Mouse (Mus musculus) forebrain, embryonic 10.5 days (tissue): ENCODE measurements around the gene Crip2. TPM values are rescaled to one million over a fixed set of nuclear protein-coding genes. Genes with fewer than 3 reads are reported as not detected.

Source experiments
- DNase-seq: peaks from one replicate; pipeline ENCODE4 v3.0.0-alpha.2; 2017; ENCODE audit warnings: low spot score; ENCODE audit errors: extremely low spot score
- H3K27ac ChIP-seq: fragments of 300-500 bp; sonication (generic); 2 replicates; pipeline ENCODE4 v1.5.1; 2016; ENCODE audit warnings: mild to moderate bottlenecking
- H3K27me3 ChIP-seq: fragments of 300-500 bp; sonication (generic); 2 replicates; pipeline ENCODE4 v1.6.1; 2016; ENCODE audit warnings: mild to moderate bottlenecking; ENCODE audit not compliant: poor library complexity, severe bottlenecking
- H3K36me3 ChIP-seq: fragments of 300-500 bp; sonication (generic); replicated peaks from 2 replicates; pipeline ENCODE4 v1.6.1; 2016; ENCODE audit warnings: mild to moderate bottlenecking, moderate library complexity
- H3K4me1 ChIP-seq: fragments of 300-500 bp; sonication (generic); 2 replicates; pipeline ENCODE4 v1.6.1; 2016
- H3K4me3 ChIP-seq: fragments of 300-500 bp; sonication (generic); 2 replicates; pipeline ENCODE4 v1.5.1; 2016; ENCODE audit warnings: mild to moderate bottlenecking, moderate library complexity
- H3K9me3 ChIP-seq: fragments of 300-500 bp; sonication (generic); 2 replicates; pipeline ENCODE4 v1.6.1; 2016; ENCODE audit warnings: mild to moderate bottlenecking, moderate library complexity
- WGBS: fragments of 180-500 bp; shearing (Covaris S2); methylation state at CpG from one replicate; pipeline ENCODE4 v1.1.7; 2016; 5-methylcytosine and 5-hydroxymethylcytosine counted together
- polyA plus RNA-seq: library from polyadenylated mRNA; unstranded; fragments of >200 nt; fragmentation: Nextera tagmentation; extraction: Ambion mirVana; gene quantifications from 2 replicates; pipeline ENCODE4 v1.2.1, GENCODE M21; 2016

The Crip2 gene
- polyA plus RNA-seq, 1 experiment from 2014 or later, result 182 TPM

GRCm38 (mm10) chr12:113153971-113154370 is 13.9 kb downstream of the Crip2 start:
- H3K27ac ChIP-seq, result no peak overlapping the region
- H3K4me1 ChIP-seq, result peaks cover 57% of the 10 kb centered on the region
- H3K9me3 ChIP-seq, result no peaks in the 10 kb centered on the region
- no peak for DNase-seq
- H3K36me3 ChIP-seq, result peaks cover 12% of the 10 kb centered on the region
- WGBS, result 91% methylated on average over 7 of the region's 7 CpGs
- peaks cover 61% of the 10 kb centered on the region for H3K27me3 ChIP-seq
- H3K4me3 ChIP-seq, result no peak overlapping the region

- no peak for DNase-seq
- WGBS, result 80% methylated on average over 6 of the region's 6 CpGs
- Histone ChIP-seq H3K27ac (peak overlapping the region; percentile 87; the same call in 1 of the 2 replicates), H3K9me3 (no peaks in the 10 kb centered on the region), H3K36me3 (peaks cover 19% of the 10 kb centered on the region), H3K27me3 (peaks cover 53% of the 10 kb centered on the region), H3K4me1 (peaks cover 51% of the 10 kb centered on the region), H3K4me3 (peak overlapping the region; percentile 80; the same call in 1 of the 2 replicates)
These were observed 14.7 kb downstream of the Crip2 start for GRCm38 (mm10) chr12:113154747-113155075.

DNA sequence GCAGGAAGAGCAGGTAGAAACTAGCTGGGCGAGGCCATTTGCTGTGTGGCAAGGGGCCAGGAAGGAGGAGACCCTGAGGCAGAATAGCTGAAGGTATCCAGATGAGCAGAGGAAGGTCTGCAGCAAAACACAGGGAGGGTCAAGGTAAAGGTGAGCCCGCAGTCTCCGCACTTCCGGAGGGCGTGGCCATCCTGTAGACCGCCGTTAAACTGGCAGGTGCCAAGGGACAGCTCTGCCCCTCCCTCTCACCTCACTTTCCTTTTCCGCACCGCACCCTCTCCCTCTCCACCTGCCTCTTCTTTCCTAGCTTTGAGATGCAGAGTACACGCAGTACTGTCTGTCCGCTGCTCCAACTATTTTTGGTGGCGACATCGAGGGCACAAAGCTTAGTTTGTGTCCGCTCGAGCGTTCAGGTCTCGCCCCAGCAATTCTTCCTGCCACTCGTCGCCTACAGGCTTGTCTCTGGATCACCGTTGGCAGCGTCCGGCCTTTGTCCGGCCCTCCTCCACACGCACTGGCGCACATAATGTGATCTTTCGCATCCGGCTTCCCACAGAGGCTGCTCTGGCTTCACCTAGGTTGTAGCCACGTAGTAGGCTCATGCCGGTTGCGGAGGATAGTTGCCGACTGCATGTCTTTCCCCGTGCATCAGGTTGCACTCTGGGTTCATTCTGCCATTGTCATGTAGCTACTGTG is 15.2 kb downstream of the Crip2 start:
- H3K27me3 ChIP-seq, result peaks cover 48% of the 10 kb centered on the region
- H3K36me3 ChIP-seq, result peaks cover 25% of the 10 kb centered on the region
- WGBS, result 5% methylated on average over 32 of the region's 32 CpGs
- DNase-seq, result peak; percentile 59
- H3K4me1 ChIP-seq, result peaks cover 51% of the 10 kb centered on the region
- peak overlapping the region; percentile 87 for H3K27ac ChIP-seq
- H3K9me3 ChIP-seq, result no peaks in the 10 kb centered on the region
- H3K4me3 ChIP-seq, result peak overlapping the region; percentile 80

GRCm38 (mm10) chr12:113155887-113156539 is 16.0 kb downstream of the Crip2 start, which contains the start of gene Tedc1:
TSS of gene Tedc1 (plus strand) at chr12:113156421.
- DNase-seq, result peak; percentile 99
- H3K4me3 ChIP-seq, result peak within 1 kb of the TSS; percentile 80
- H3K9me3 ChIP-seq, result no peaks in the 10 kb centered on the region
- WGBS, result under 1% methylated on average over 46 of the region's 46 CpGs
- peaks cover 48% of the 10 kb centered on the region for H3K4me1 ChIP-seq
- peaks cover 40% of the 10 kb centered on the region for H3K27me3 ChIP-seq
- H3K27ac ChIP-seq, result peak within 1 kb of the TSS; percentile 87
- H3K36me3 ChIP-seq, result peaks cover 32% of the 10 kb centered on the region

DNA sequence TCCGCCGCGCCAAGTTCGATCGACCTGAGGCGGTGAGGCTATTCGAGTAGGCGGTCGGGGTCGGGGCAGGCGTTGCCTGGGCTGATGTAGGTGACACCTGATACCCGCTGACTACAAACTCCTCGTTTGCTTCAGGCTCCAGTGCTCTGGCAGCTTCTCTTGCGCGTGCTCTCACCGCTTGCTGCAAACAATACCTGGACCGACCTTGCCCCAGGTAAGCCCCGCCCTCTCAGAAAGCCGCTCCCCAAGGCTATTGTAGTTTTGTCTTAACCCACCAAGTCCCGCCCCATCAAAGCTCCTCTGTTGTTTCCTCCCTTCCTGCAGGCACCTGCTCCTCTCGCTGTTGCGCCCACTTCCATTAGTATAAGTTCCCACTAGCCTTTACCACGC is 16.5 kb downstream of the Crip2 start:
- no peak for DNase-seq
- peaks cover 38% of the 10 kb centered on the region for H3K36me3 ChIP-seq
- peaks cover 35% of the 10 kb centered on the region for H3K27me3 ChIP-seq
- WGBS, result under 1% methylated on average over 23 of the region's 23 CpGs
- H3K4me1 ChIP-seq, result peaks cover 43% of the 10 kb centered on the region
- no peaks in the 10 kb centered on the region for H3K9me3 ChIP-seq
- peak overlapping the region; percentile 80 for H3K4me3 ChIP-seq
- H3K27ac ChIP-seq, result peak overlapping the region; percentile 87

- Histone ChIP-seq H3K36me3 (peaks cover 42% of the 10 kb centered on the region), H3K27me3 (peaks cover 32% of the 10 kb centered on the region), H3K4me3 (peak overlapping the region; percentile 80), H3K9me3 (no peaks in the 10 kb centered on the region), H3K4me1 (peaks cover 38% of the 10 kb centered on the region), H3K27ac (peak overlapping the region; percentile 87)
- WGBS, result 43% methylated on average over 8 of the region's 8 CpGs
- no peak for DNase-seq
These were observed 17.0 kb downstream of the Crip2 start for GRCm38 (mm10) chr12:113157002-113157401.

- WGBS, result 93% methylated on average over 8 of the region's 8 CpGs
- Histone ChIP-seq H3K27ac (no peak overlapping the region), H3K9me3 (no peaks in the 10 kb centered on the region), H3K36me3 (peaks cover 47% of the 10 kb centered on the region), H3K27me3 (peaks cover 27% of the 10 kb centered on the region), H3K4me3 (peak overlapping the region; percentile 80), H3K4me1 (peaks cover 33% of the 10 kb centered on the region)
- DNase-seq, result no peak
These were observed 17.5 kb downstream of the Crip2 start for GRCm38 (mm10) chr12:113157521-113157920.

- WGBS, result 94% methylated on average over 8 of the region's 8 CpGs
These were observed 17.9 kb downstream of the Crip2 start for GRCm38 (mm10) chr12:113157971-113158370.

DNA sequence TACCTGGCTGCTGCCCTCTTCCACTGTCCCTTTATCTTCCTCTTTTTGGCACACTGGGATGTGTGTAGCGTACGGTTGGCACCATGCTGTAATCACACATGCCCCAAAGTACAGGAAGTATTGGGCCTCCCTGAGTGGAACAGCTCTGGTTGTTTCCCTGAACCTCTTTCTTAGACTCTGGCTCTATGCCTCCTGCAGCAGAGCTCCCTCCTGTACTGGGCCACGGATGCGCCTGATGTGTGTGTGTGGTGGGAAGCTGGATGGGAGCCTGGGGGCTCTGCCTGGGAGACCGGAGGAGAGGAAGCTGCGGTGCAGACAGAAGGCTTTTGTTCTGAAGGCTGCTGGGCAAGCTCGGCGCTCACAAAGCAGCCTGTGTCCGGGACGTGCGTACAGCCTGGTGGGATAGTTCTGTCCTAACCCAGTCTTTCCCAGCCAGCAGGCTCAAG is 23.5 kb downstream of the Crip2 start:
- 74% methylated on average over 11 of the region's 11 CpGs for WGBS

More at GRCm38 (mm10) chr12:113157971-113158370, 17.9 kb downstream of the Crip2 start:
- Histone ChIP-seq H3K27me3 (peaks cover 22% of the 10 kb centered on the region), H3K4me1 (peaks cover 31% of the 10 kb centered on the region), H3K27ac (no peak overlapping the region), H3K4me3 (no peak overlapping the region), H3K36me3 (peaks cover 52% of the 10 kb centered on the region), H3K9me3 (no peaks in the 10 kb centered on the region)
- no peak for DNase-seq

GRCm38 (mm10) chr12:113168031-113168536 is 28.0 kb downstream of the Crip2 start:
- 0 out of 2 replicates have a peak, but pooled peaks cover 7% of the 10 kb centered on the region for H3K4me1 ChIP-seq
- H3K4me3 ChIP-seq, result no peak overlapping the region
- no peak for DNase-seq
- no peak overlapping the region for H3K27ac ChIP-seq
- H3K9me3 ChIP-seq, result no peaks in the 10 kb centered on the region
- no peaks in the 10 kb centered on the region for H3K27me3 ChIP-seq
- peaks cover 26% of the 10 kb centered on the region for H3K36me3 ChIP-seq
- 91% methylated on average over 9 of the region's 9 CpGs for WGBS

More for the DNA sequence above, 23.5 kb downstream of the Crip2 start:
- peak overlapping the region; percentile 62 for H3K27ac ChIP-seq
- H3K4me1 ChIP-seq, result 0 out of 2 replicates have a peak, but pooled peaks cover 7% of the 10 kb centered on the region
- no peaks in the 10 kb centered on the region for H3K9me3 ChIP-seq
- H3K27me3 ChIP-seq, result no peaks in the 10 kb centered on the region
- peaks cover 68% of the 10 kb centered on the region for H3K36me3 ChIP-seq
- no peak for DNase-seq
- no peak overlapping the region for H3K4me3 ChIP-seq

DNA sequence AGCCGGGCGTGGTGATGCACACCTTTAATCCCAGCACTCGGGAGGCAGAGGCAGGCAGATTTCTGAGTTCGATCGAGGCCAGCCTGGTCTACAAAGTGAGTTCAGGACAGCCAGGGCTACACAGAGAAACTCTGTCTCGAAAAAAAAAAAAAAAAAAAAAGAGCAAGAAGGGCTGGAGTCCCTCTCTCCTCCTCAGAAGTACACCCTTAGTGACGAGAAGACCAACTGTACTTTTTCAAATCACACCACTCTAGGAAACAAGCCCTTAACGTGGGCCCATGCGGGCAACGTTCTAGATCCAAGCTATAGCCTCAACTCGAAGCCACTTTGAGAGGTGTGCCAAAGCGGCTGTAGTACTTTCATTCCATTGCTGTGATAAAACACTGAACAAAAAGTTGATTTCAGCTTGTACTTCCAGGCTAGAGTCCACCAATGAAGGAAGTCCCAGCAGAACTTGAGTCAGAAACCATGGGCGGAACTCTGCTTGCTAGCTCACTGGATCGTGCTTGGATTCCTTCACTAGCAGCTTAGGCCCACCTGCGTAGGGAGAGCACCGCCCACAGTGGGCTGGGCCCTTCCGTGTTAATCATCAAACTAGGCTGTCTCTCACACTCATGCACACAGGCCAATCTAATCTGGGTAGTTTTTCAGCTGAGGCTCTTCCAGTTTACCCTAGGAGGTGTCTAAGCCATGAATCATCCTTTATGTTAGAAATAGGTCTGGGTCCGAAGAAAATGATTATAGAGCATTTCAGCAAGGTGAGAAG is 37.1 kb downstream of the Crip2 start:
- WGBS, result 88% methylated on average over 18 of the region's 18 CpGs
- Histone ChIP-seq H3K4me1 (no peaks in the 10 kb centered on the region), H3K27ac (no peak overlapping the region), H3K36me3 (no peaks in the 10 kb centered on the region), H3K27me3 (no peaks in the 10 kb centered on the region), H3K9me3 (no peaks in the 10 kb centered on the region), H3K4me3 (no peak overlapping the region)
- no peak for DNase-seq

DNA sequence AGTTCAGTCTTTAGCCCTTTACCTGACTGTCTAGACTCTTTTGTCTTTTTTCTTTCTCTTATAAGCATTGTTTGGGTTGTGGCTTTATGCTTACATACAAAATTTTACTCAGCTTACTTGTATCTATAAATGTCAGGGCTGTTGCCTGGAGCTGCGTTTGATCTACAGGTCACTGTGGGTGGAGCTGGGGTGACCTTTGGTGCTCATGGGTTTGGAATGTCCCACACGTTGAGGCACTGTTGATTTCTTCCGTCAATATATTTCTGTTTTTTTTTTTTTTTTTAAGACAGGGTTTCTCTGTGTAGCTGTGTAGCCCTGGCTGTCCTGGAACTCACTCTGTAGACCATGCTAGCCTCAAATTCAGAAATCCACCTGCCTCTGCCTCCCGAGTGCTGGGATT is 41.0 kb downstream of the Crip2 start:
- 76% methylated on average over 4 of the region's 4 CpGs for whole genome bisulfite sequencing
- H3K36me3 ChIP-seq, result no peaks in the 10 kb centered on the region

More for the DNA sequence above, 41.0 kb downstream of the Crip2 start:
- DNase-seq, result no peak
- H3K27me3 ChIP-seq, result peaks cover 25% of the 10 kb centered on the region
- no peaks in the 10 kb centered on the region for H3K9me3 ChIP-seq
- H3K4me1 ChIP-seq, result peaks cover 9% of the 10 kb centered on the region
- no peak overlapping the region for H3K4me3 ChIP-seq
- H3K27ac ChIP-seq, result no peak overlapping the region
